Mouse (Mus musculus) heart, adult 2 months (tissue): ENCODE measurements around the gene Olfr91. TPM values are rescaled to one million over a fixed set of nuclear protein-coding genes. Genes with fewer than 3 reads are reported as not detected.

Experiments
- DNase-seq, 2 experiments: peaks; one replicate each; pipeline ENCODE4 v3.0.0; 2021
- H3K27ac ChIP-seq: fragments of 200-600 bp; 2 replicates; pipeline ENCODE4 v1.8.1; 2022
- H3K27me3 ChIP-seq: fragments of 200-500 bp; 2 replicates; pipeline ENCODE4 v1.6.1; 2012; ENCODE audit warnings: mild to moderate bottlenecking, low read length, inconsistent platforms, mixed read lengths; ENCODE audit not compliant: control insufficient read depth, insufficient read depth
- H3K36me3 ChIP-seq: fragments of 200-500 bp; 2 replicates; pipeline ENCODE4 v1.6.1; 2012; ENCODE audit warnings: low read length, inconsistent platforms; ENCODE audit not compliant: control insufficient read depth, insufficient read depth
- H3K4me1 ChIP-seq: fragments of 200-500 bp; 2 replicates; pipeline ENCODE4 v1.6.1; 2011; ENCODE audit warnings: low read length; ENCODE audit not compliant: control insufficient read depth, insufficient read depth
- H3K4me3 ChIP-seq: fragments of 200-600 bp; 2 replicates; pipeline ENCODE4 v1.8.1; 2022
- H3K79me2 ChIP-seq: fragments of 200-500 bp; replicated peaks from 2 replicates; pipeline ENCODE4 v1.6.1; 2012; ENCODE audit warnings: mild to moderate bottlenecking, inconsistent platforms, low read length, moderate library complexity, mixed read lengths; ENCODE audit not compliant: control insufficient read depth, insufficient read depth
- H3K9ac ChIP-seq: fragments of 200-500 bp; 2 replicates; pipeline ENCODE4 v1.6.1; 2012; ENCODE audit warnings: low read depth, mild to moderate bottlenecking, control low read depth, inconsistent platforms, low read length, mixed read lengths
- CTCF ChIP-seq: fragments of 200-600 bp; IDR thresholded peaks from 2 replicates; pipeline ENCODE4 v1.8.1; 2022; ENCODE audit warnings: antibody characterized with exemption, mild to moderate bottlenecking, moderate library complexity
- EP300 ChIP-seq: fragments of 200-500 bp; IDR thresholded peaks from 2 replicates; pipeline ENCODE4 v1.6.1; 2011; ENCODE audit warnings: low read depth, low read length, control low read depth; ENCODE audit not compliant: insufficient read depth
- POLR2A ChIP-seq: fragments of 200-500 bp; IDR thresholded peaks from 2 replicates; pipeline ENCODE4 v1.6.1; 2011; ENCODE audit warnings: mild to moderate bottlenecking, low read depth, low read length, control low read depth; ENCODE audit not compliant: insufficient read depth
- WGBS: fragments of 180-500 bp; shearing (Covaris S2); methylation state at CpG from one replicate; pipeline ENCODE4 v1.1.7; 2018; 5-methylcytosine and 5-hydroxymethylcytosine counted together
- intact Hi-C: fragments of 180-260 bp; cut with DNase I; formaldehyde crosslinking; loops from one replicate; pipeline ENCODE4 v1.15.1; 2025
- polyA plus RNA-seq: library from polyadenylated mRNA; depleted of rRNA; stranded (reverse); fragments of >200 nt; gene quantifications from 2 replicates; pipeline ENCODE4 v1.2.3, GENCODE M21; 2012
- total RNA-seq, 2 experiments: library from RNA; stranded (reverse); gene quantifications; 2 replicates each; pipeline ENCODE4 v1.2.3; 2021

Gene Olfr91
- total and polyA plus RNA-seq, 3 experiments: not detected

DNA sequence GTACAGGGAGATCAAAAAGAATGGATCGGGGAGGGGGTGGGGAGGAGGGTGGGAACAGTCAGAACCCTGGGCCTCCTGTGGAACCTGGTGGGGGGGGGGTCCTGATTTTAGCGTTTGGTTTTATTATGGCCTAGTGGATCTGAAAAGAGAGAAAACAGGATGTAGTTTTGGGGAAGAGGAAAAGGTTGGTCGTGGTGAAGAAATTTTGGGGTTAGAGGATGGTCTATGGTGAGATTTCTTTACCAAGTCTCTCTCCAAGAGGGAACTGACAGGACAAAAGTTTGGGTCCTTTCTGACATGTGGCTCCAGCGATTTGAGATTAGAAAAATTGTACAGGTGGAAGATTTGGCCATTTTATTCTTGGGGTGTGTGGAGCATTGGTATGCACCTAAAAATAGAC lies 46.3 kb downstream of the Olfr91 start:
- Histone ChIP-seq H3K36me3 (no peaks in the 10 kb centered on the region), H3K27me3 (0 out of 2 replicates have a peak, but pooled peaks cover 2% of the 10 kb centered on the region), H3K27ac (no peak overlapping the region), H3K9ac (no peak overlapping the region), H3K79me2 (no peaks in the 10 kb centered on the region), H3K4me1 (0 out of 2 replicates have a peak, but pooled peaks cover 2% of the 10 kb centered on the region), H3K4me3 (no peak overlapping the region)
- DNase-seq: no peak
- TF ChIP-seq CTCF: no peak
- no peak for TF ChIP-seq EP300
- TF ChIP-seq POLR2A: no peak
- WGBS: 60% methylated on average over 4 of the region's 4 CpGs
- intact Hi-C loops: no loop called here

DNA sequence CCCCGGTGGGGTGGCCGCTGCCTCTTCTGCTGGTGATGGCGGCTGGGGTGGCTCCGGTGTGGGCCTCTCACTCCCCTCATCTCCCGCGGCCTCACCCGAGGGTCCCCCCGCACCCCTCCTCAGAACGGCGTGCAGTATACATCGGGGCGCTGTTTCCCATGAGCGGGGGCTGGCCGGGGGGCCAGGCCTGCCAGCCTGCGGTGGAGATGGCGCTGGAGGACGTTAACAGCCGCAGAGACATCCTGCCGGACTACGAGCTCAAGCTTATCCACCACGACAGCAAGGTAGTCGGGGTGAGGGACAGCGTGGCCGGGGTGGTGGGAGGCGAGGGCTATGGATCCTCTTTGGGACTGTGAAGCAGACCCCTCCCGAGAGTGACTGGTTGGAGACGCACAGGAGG lies 47.2 kb downstream of the Olfr91 start:
- Histone ChIP-seq H3K27me3 (0 out of 2 replicates have a peak, but pooled peaks cover 2% of the 10 kb centered on the region), H3K36me3 (no peaks in the 10 kb centered on the region), H3K4me3 (peak overlapping the region; percentile 47), H3K4me1 (0 out of 2 replicates have a peak, but pooled peaks cover 2% of the 10 kb centered on the region), H3K79me2 (no peaks in the 10 kb centered on the region), H3K9ac (peak overlapping the region; percentile 24), H3K27ac (peak overlapping the region; percentile 26; the same call in 1 of the 2 replicates)
- no peak for TF ChIP-seq EP300
- no peak for TF ChIP-seq CTCF
- TF ChIP-seq POLR2A: no peak
- WGBS: 36% methylated on average over 27 of the region's 27 CpGs
- intact Hi-C loops: no loop called here
- DNase-seq: peak; percentile 4 to 30

DNA sequence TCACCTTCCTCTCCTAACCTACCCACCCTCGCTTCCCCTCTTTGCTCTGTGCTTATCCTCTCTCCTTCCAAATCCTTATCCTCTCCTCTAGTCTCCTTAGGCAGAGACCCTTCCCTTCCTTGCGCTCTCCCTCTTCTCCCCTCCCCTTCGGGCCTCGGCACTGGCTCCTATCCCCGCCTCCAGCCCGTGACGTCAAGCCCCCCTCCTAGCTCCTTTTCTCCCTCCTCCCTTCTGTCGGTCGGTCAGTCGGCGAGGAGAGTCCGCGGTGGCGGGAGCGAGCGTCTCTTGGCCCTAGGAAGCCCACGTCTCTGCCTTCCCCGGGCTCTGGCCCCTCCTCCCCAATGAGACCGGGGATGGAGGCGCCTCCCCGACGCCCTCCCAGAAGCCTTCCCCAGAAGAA lies 47.7 kb downstream of the Olfr91 start:
- no peak for TF ChIP-seq CTCF
- TF ChIP-seq POLR2A: peak; percentile 74
- TF ChIP-seq EP300: no peak
- Histone ChIP-seq H3K4me1 (0 out of 2 replicates have a peak, but pooled peaks cover 2% of the 10 kb centered on the region), H3K27ac (peak overlapping the region; percentile 26; the same call in 1 of the 2 replicates), H3K79me2 (no peaks in the 10 kb centered on the region), H3K27me3 (0 out of 2 replicates have a peak, but pooled peaks cover 2% of the 10 kb centered on the region), H3K4me3 (peak overlapping the region; percentile 47), H3K9ac (peak overlapping the region; percentile 9; the same call in 1 of the 2 replicates), H3K36me3 (no peaks in the 10 kb centered on the region)
- DNase-seq: peak; percentile 80 to 85
- intact Hi-C loops: no loop called here
- WGBS: 14% methylated on average over 22 of the region's 22 CpGs

DNA sequence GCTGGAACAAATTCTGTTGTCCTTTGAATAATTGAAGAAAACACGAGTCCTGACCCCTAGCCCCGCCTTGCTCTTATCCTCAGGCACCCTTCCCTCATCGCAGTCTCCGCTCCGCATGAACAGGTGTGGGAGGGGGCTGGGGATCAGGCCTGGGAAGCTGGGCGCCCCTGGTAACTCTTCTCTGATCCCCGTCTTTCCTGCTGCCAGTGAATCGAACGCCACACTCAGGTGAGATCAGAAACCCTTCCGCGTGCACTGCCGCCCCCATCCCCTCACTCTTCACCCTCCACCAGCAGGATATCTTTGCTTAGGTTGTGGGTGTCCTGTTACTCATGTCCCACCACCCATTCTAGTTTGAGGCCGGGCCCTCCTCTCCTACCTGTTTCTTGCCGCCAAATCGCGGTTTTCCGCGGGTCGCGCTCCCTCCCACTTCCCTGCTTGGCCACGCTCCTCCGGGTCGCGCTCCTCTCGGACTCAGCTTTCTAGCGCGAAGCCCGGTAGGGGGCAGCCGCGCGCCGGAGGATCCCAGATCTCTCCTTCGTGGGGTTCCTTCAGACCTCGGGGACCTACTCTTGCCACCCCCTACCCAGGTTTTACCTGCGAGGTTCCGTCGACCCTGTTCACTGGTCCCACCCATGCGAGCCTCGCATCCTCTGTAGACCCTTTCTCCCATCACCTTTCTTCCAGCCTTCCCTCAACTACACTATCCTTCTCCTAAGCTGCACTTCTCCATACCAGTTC lies 48.3 kb downstream of the Olfr91 start:
- intact Hi-C loops: loop anchor here (2.0 to 5.0 kb wide), 3 partner anchors 135 to 212 kb away; partner anchors contain the start of genes Trim26 and Trim40
- Histone ChIP-seq H3K27ac (no peak overlapping the region), H3K9ac (peak overlapping the region; percentile 9; the same call in 1 of the 2 replicates), H3K27me3 (0 out of 2 replicates have a peak, but pooled peaks cover 2% of the 10 kb centered on the region), H3K4me3 (peak overlapping the region; percentile 47), H3K36me3 (no peaks in the 10 kb centered on the region), H3K79me2 (no peaks in the 10 kb centered on the region), H3K4me1 (0 out of 2 replicates have a peak, but pooled peaks cover 2% of the 10 kb centered on the region)
- WGBS: 22% methylated on average over 39 of the region's 39 CpGs
- DNase-seq: peak; percentile 68 to 81
- TF ChIP-seq CTCF (peak; percentile 78), EP300 (no peak)

DNA sequence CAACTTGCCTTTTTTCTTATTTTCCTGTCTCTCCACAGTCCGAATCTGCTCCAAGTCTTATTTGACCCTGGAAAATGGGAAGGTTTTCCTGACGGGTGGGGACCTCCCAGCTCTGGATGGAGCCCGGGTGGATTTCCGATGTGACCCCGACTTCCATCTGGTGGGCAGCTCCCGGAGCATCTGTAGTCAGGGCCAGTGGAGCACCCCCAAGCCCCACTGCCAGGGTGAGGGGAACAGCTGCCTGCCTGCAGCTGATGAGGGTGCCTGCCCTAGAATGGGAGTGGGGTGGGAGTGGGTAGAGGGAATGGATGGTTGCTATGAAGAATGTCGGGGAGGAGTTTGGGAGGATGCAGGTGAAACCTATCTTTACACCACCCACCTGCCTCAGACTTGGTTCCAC lies 49.7 kb downstream of the Olfr91 start:
- Histone ChIP-seq H3K36me3 (no peaks in the 10 kb centered on the region), H3K27ac (no peak overlapping the region), H3K9ac (no peak overlapping the region), H3K27me3 (0 out of 2 replicates have a peak, but pooled peaks cover 2% of the 10 kb centered on the region), H3K4me1 (0 out of 2 replicates have a peak, but pooled peaks cover 2% of the 10 kb centered on the region), H3K4me3 (no peak overlapping the region), H3K79me2 (no peaks in the 10 kb centered on the region)
- WGBS: 69% methylated on average over 7 of the region's 7 CpGs
- TF ChIP-seq EP300: no peak
- no peak for TF ChIP-seq POLR2A
- no peak; the same call in 1 of the 2 replicates for TF ChIP-seq CTCF
- intact Hi-C loops: loop anchor here (2.0 to 5.0 kb wide), 3 partner anchors 134 to 211 kb away; partner anchors contain the start of genes Trim26 and Trim40
- no peak for DNase-seq

GRCm38 (mm10) chr17:37047981-37048380 lies 50.1 kb downstream of the Olfr91 start:
- Histone ChIP-seq H3K4me3 (no peak overlapping the region), H3K4me1 (0 out of 2 replicates have a peak, but pooled peaks cover 2% of the 10 kb centered on the region), H3K27me3 (0 out of 2 replicates have a peak, but pooled peaks cover 2% of the 10 kb centered on the region), H3K9ac (no peak overlapping the region), H3K36me3 (no peaks in the 10 kb centered on the region), H3K27ac (no peak overlapping the region), H3K79me2 (no peaks in the 10 kb centered on the region)
- intact Hi-C loops: loop anchor here (2.0 to 5.0 kb wide), 5 partner anchors 51 to 211 kb away; partner anchors contain the start of genes Trim26, Trim40, Znrd1 and Znrd1as
- no peak for DNase-seq
- WGBS: 39% methylated on average over 3 of the region's 3 CpGs
- TF ChIP-seq CTCF (peak; percentile 53), EP300 (no peak)
